Mouse (Mus musculus) testis, adult 2 months (tissue): ENCODE measurements around the gene Lrp8.

Experiments
- CTCF ChIP-seq: fragments of 200-500 bp; IDR thresholded peaks from 2 replicates; pipeline ENCODE4 v1.5.1; 2012; ENCODE audit warnings: low read depth, mild to moderate bottlenecking, inconsistent platforms, low read length, moderate library complexity; ENCODE audit not compliant: control insufficient read depth, insufficient read depth, insufficient replicate concordance
- POLR2A ChIP-seq: fragments of 200-500 bp; IDR thresholded peaks from 2 replicates; pipeline ENCODE4 v1.6.1; 2012; ENCODE audit warnings: low read depth, mild to moderate bottlenecking, inconsistent platforms, low read length, moderate library complexity; ENCODE audit not compliant: control insufficient read depth

- no peak for TF ChIP-seq CTCF
- TF ChIP-seq POLR2A = no peak
Observed at GRCm38 (mm10) chr4:107864866-107865265, 62.8 kb downstream of the Lrp8 start.
